Mouse (Mus musculus) ES-E14 (cell line): ENCODE results near the gene Pla2g16. TPM values are rescaled to one million over a fixed set of nuclear protein-coding genes. Genes with fewer than 3 reads are reported as not detected.
A peak's percentile ranks its signal among the peaks of the same experiment; 100 is the strongest.

Source experiments
- DNase-seq: peaks from one replicate; pipeline ENCODE4 v3.0.0-alpha.2; 2013; ENCODE audit warnings: low read depth, low spot score
- H3K27ac ChIP-seq: 2 replicates; pipeline ENCODE4 v1.5.1; 2012; ENCODE audit warnings: low read depth, mild to moderate bottlenecking, low read length, moderate library complexity, mixed read lengths; ENCODE audit not compliant: poor library complexity, insufficient read depth, severe bottlenecking
- H3K36me3 ChIP-seq: 2 replicates; pipeline ENCODE4 v1.6.1; 2012; ENCODE audit warnings: mild to moderate bottlenecking, low read length, moderate library complexity, mixed read lengths; ENCODE audit not compliant: control insufficient read depth, poor library complexity, insufficient read depth, severe bottlenecking
- H3K4me1 ChIP-seq, 2 experiments: fragments of 150-350 bp in 1 of 2; sonication (generic) in 1 of 2; 2 replicates each; pipeline ENCODE4 v1.6.1; 2012; ENCODE audit warnings: low read length in 2 of 2, mild to moderate bottlenecking in 1 of 2, mixed read lengths in 1 of 2; ENCODE audit not compliant: control insufficient read depth in 2 of 2, insufficient read depth in 2 of 2, poor library complexity in 1 of 2
- H3K4me3 ChIP-seq, 2 experiments: fragments of 150-350 bp in 1 of 2; sonication (generic) in 1 of 2; 2 replicates each; pipeline ENCODE4 v1.5.1; 2012; ENCODE audit warnings: low read length in 2 of 2, low read depth in 1 of 2, mild to moderate bottlenecking in 1 of 2, mixed read lengths in 1 of 2; ENCODE audit not compliant: insufficient read depth in 1 of 2, poor library complexity in 1 of 2, severe bottlenecking in 1 of 2
- H3K9ac ChIP-seq: 2 replicates; pipeline ENCODE4 v1.6.1; 2012; ENCODE audit warnings: low read depth, mild to moderate bottlenecking, low read length, mixed read lengths; ENCODE audit not compliant: poor library complexity, insufficient read depth, severe bottlenecking
- H3K9me3 ChIP-seq: fragments of 150-350 bp; sonication (generic); 2 replicates; pipeline ENCODE4 v1.6.1; 2012; ENCODE audit warnings: low read depth, mild to moderate bottlenecking, low read length; ENCODE audit not compliant: control insufficient read depth, insufficient read depth
- CHD2 ChIP-seq: IDR thresholded peaks from 2 replicates; pipeline ENCODE4 v1.6.1; 2014; ENCODE audit warnings: mild to moderate bottlenecking, low read depth, low read length, inconsistent platforms
- HCFC1 ChIP-seq: IDR thresholded peaks from 2 replicates; pipeline ENCODE4 v1.6.1; 2012; ENCODE audit warnings: low read length, inconsistent platforms, borderline replicate concordance; ENCODE audit not compliant: insufficient read depth
- MAFK ChIP-seq: IDR thresholded peaks from 2 replicates; pipeline ENCODE4 v1.6.1; 2014; ENCODE audit warnings: mild to moderate bottlenecking, low read depth, low read length, inconsistent platforms; ENCODE audit not compliant: insufficient read depth
- ZC3H11A ChIP-seq: IDR thresholded peaks from 2 replicates; pipeline ENCODE4 v1.6.1; 2012; ENCODE audit warnings: low read depth, mild to moderate bottlenecking, inconsistent platforms, low read length, borderline replicate concordance
- ZNF384 ChIP-seq: IDR thresholded peaks from 2 replicates; pipeline ENCODE4 v1.6.1; 2012; ENCODE audit warnings: low read depth, low read length, inconsistent platforms
- in situ Hi-C, 2 experiments: fragments of 600-800 bp; cut with MboI; formaldehyde crosslinking; loops; one replicate each; pipeline ENCODE4 v1.15.1; 2025; ENCODE audit warnings: low sequenced_read_pairs in 2 of 2, inconsistent platforms in 1 of 2; ENCODE audit not compliant: unreplicated experiment in 2 of 2
- total RNA-seq: library from RNA; depleted of rRNA; stranded (reverse); fragments of 300-350 nt; gene quantifications from 2 replicates; pipeline ENCODE4 v1.2.3, GENCODE M21; 2012

The Pla2g16 gene
- total RNA-seq, 1 experiment: 8.3 TPM

- Histone ChIP-seq H3K9me3 (no peaks in the 10 kb centered on the region), H3K36me3 (no peaks in the 10 kb centered on the region), H3K9ac (peak within 1 kb of the TSS; percentile 50), H3K27ac (no peak within 1 kb of the TSS), H3K4me1 (peaks cover 0 to 2% of the 10 kb centered on the region in 2 experiments; a peak in 1 of 4 replicates), H3K4me3 (peak within 1 kb of the TSS; percentile 36 to 70)
- no peak for TF ChIP-seq ZC3H11A
- no peak for TF ChIP-seq CHD2
- TF ChIP-seq MAFK: no peak
- TF ChIP-seq ZNF384: no peak
- no peak for TF ChIP-seq HCFC1
- in situ Hi-C loops: no loop called here
- no peak for DNase-seq
These were observed 54.9 kb downstream of the Pla2g16 start, which contains the start of gene Hrasls5 for GRCm38 (mm10) chr19:7611942-7612757. TSS of gene Hrasls5 (plus strand) at chr19:7612541.

- H3K27ac ChIP-seq: no peak overlapping the region
- TF ChIP-seq MAFK: no peak
- no peak for TF ChIP-seq CHD2
- no peak for TF ChIP-seq ZNF384
- no peak for TF ChIP-seq ZC3H11A
- no peak for TF ChIP-seq HCFC1
- no peaks in the 10 kb centered on the region for H3K4me1 ChIP-seq
- in situ Hi-C loops: no loop called here
- no peak overlapping the region for H3K4me3 ChIP-seq
- no peak overlapping the region for H3K9ac ChIP-seq
- no peaks in the 10 kb centered on the region for H3K9me3 ChIP-seq
- no peaks in the 10 kb centered on the region for H3K36me3 ChIP-seq
- no peak for DNase-seq
These were observed 55.9 kb downstream of the Pla2g16 start for GRCm38 (mm10) chr19:7613151-7613550.

GRCm38 (mm10) chr19:7616231-7616930, 59.1 kb downstream of the Pla2g16 start:
- Histone ChIP-seq H3K27ac (no peak overlapping the region), H3K4me3 (no peak overlapping the region), H3K9ac (no peak overlapping the region), H3K9me3 (no peaks in the 10 kb centered on the region), H3K4me1 (no peaks in the 10 kb centered on the region), H3K36me3 (no peaks in the 10 kb centered on the region)
- in situ Hi-C loops: no loop called here
- no peak for DNase-seq
- TF ChIP-seq MAFK (no peak), ZNF384 (no peak), CHD2 (no peak), HCFC1 (no peak)

- no peak overlapping the region for H3K27ac ChIP-seq
- H3K4me1 ChIP-seq: no peaks in the 10 kb centered on the region
- DNase-seq: no peak
- no peaks in the 10 kb centered on the region for H3K9me3 ChIP-seq
- no peaks in the 10 kb centered on the region for H3K36me3 ChIP-seq
- H3K9ac ChIP-seq: no peak overlapping the region
- H3K4me3 ChIP-seq: no peak overlapping the region
- TF ChIP-seq ZC3H11A (no peak), MAFK (no peak), CHD2 (no peak), ZNF384 (no peak), HCFC1 (no peak)
- in situ Hi-C loops: no loop called here
These were observed 59.8 kb downstream of the Pla2g16 start for GRCm38 (mm10) chr19:7617085-7617484.
